Mouse (Mus musculus): ENCODE results near the gene Dpysl5. TPM values are rescaled to one million over a fixed set of nuclear protein-coding genes. Genes with fewer than 3 reads are reported as not detected.
A peak's percentile ranks its signal among the peaks of the same experiment; 100 is the strongest.
"Not testable (repeated sequence)": the region's sequence is repeated elsewhere in the genome, so short reads cannot be mapped to it uniquely, and the experiment has no call there.

Dpysl5 gene
- total RNA-seq, 2 experiments from 2014 or later, result 797 to 798 TPM

DNA sequence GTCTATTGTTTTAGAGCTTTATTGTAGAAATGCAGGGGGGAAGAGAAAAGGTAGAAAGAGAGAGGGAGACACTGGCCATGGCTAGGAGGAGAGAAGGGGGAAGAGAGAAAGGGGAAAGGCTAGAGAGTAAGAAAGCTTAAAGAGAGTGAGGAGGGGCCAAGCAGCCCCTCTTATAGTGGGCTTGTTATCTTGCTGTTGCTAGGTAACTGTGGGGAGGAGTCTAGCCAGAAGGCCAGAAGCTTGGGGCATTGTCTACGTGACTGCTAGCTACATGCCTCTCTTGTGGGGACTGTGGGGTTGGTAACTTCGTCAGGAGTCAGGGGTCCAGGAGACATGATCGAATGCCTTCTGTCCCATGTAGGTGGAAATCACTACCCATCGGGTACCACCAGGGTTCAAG, 10.0 kb upstream of the Dpysl5 start:
- intact Hi-C loops (cut with DNase I), result not testable (repeated sequence)

DNA sequence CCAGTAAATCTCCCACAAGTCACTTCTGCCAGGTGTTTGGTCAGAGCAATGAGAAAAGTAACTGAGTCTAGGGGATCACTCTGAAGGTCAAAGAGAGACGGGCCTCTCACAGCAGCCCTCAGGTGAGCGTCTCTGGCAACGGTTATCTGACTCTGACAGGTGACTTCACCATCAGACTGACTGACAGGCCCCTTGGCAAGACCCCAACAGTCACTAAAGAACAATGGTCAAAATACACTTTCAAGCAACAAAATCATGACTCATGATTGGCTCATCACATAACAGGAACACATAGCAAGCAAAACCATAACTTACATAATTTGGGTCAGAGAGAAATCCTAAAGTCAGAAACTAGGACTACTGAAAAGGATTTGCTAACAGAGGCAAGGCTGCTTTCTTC, 9.5 kb upstream of the Dpysl5 start:
- intact Hi-C loops (cut with DNase I), result no loop called here
- no peak for DNase-seq

More for the DNA sequence above, 10.0 kb upstream of the Dpysl5 start:
- DNase-seq, result not testable (repeated sequence)

DNA sequence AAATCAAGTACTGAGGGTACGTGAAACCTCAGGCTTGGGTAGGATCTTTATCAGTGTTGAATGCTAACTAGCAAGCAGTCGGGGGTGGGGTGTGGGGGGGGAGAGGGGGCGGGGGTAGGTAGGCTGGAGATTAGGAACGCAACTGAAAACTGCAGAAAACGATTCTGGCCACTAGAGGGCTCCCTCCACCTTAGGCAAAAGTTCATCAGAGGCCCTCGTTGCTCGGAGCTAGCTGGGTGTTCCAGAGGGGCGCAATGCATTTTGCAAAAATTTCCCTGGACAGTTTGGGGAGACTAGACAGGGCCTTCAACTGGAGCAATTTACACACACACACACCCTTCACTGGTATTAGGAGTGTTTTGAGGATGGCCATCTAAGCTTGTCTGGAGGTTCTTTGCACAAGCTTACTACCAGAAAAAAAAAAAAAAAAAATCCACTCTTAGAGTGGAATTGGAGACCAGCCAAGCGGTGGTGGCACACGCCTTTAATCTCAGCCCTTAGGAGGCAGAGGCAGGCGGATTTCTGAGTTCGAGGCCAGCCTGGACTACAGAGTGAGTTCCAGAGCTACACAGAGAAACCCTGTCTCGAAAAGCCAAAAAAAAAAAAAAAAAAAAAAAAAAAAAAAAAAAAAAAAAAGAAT, 1.5 kb upstream of the Dpysl5 start:
- intact Hi-C loops (cut with DNase I), result loop anchor here (5.0 kb wide), 2 partner anchors 62 to 87 kb away; no protein-coding TSS in a partner anchor
- peak; percentile 83 for DNase-seq

DNA sequence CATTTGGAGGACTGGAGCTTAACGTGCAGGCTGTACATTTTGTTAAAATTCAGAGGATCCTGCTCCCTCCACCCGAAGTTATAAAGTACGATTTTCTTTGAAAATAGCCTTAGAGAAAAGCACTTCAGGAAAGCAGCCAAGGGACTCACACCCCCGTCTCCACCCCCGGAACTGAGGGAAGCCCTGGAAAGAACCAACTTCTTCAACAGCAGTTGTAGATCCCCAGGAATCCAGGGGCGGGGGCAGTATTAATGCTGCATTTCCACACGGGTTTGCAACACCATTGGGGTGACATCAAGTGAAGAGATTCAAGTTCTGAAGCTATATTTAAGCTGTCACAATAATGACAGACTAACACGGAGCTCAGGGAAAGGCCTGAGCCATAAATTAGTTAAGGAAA, 878 bp upstream of the Dpysl5 start:
- intact Hi-C loops (cut with DNase I), result loop anchor here (5.0 kb wide), 1 partner anchor 87 kb away; no protein-coding TSS in a partner anchor
- DNase-seq, result no peak

DNA sequence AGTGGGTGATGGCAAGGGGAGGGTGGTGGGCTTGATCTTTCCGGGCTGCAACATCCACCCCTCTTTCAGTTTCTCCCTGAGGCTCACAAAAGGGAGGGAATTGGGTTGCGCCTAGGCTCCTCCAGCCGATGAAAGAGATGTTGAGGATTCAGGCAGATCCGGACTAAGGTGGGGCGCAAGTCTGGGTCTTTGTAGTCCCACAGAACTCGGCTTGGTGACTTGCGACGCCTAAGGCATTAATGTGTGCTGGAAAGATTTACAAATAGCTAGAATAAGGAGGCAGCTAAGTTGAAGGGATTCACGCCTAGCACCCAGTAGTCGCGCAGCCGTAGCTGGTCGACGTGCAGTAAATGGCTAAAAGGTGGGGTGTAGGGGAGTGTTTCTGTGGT, 632 bp downstream of the Dpysl5 start:
- intact Hi-C loops (cut with DNase I), result loop anchor here (5.0 kb wide), 1 partner anchor 85 kb away; no protein-coding TSS in a partner anchor
- no peak for DNase-seq

DNA sequence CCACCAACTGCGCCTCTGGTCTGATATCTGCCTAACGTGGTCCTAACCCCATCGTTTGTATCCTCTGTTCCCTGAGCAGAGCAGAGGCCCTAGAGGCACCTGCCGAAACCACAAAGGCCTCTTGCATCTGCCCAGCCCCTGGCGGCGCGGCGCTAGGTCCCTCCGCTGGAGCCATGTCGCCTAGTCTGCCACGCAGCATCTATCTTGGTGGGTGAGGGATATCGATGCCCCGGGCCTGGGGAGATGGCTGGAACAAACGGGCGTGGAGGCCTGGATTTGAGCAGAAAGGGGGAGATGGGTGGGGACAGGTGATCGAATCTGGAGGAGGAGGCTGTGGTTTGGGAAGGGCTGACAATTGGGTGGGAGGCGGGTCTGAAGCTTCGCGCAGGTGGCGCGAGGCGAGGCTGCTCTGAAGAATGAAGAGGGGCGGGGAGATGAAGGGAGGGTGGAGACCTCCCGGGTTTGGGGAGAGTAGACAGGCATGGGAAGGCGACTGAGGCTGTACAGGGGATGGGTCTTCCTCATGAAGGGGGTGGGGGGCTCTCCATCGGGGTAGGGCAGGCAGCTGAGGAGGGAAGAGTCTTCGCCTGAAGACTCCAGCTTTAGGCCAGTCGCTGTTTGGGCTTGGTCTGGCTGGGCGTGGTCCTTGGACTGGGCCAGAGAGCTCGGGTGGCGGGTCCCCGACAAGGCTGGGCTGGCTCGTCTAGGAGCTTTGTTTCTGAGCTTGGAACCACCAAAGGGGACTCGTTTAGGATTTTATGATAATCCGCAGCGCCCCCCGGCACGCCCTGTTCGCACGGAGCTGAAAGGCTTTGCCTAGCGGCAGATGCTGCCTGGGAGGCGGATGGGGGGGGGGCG, 1.3 kb downstream of the Dpysl5 start:
- intact Hi-C loops (cut with DNase I), result loop anchor here (5.0 kb wide), 1 partner anchor 85 kb away; no protein-coding TSS in a partner anchor
- peak; percentile 64 for DNase-seq

DNA sequence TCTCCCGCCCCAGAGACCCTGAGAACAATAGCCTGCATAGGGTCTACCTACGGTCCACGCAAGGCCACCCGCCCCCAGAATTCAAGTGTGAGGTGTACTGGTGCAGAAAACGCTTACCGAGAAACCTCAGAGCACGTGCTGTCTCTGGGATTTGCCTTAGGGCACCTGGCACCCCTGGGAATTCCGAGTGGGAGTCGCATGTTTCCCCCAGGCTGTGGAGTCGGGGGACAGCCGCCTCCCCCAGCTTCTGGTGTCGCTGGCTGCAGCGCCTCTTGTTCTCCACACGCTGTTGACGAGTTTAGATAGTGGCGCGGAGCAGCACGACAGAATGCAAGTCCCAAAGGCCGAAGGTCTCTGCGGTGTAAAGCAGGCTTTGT, 1.9 kb downstream of the Dpysl5 start:
- DNase-seq, result peak; percentile 60
- intact Hi-C loops (cut with DNase I), result loop anchor here (5.0 kb wide), 1 partner anchor 84 kb away; no protein-coding TSS in a partner anchor

DNA sequence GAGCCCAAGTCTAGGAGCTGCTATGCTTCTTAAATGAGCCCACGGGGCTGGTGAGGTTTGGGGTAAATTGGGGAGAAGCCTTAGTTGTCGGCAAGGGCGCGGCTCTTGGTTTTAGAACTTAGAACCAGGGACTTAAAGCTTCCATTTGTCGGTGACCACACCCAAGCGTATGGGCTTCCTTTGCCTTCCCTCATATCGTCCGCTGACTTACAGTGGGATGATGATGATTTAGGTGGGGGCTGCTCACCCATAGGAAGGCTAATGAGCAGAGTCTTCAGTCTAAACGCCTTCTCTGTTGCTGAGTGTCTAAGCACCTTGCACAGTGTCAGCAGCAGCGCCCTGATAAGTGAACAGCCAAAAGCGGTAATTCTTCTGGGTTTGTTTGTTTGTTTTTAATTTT, 2.3 kb downstream of the Dpysl5 start:
- DNase-seq, result no peak
- intact Hi-C loops (cut with DNase I), result loop anchor here (2.0 to 5.0 kb wide), 2 partner anchors 15 to 84 kb away; no protein-coding TSS in a partner anchor

DNA sequence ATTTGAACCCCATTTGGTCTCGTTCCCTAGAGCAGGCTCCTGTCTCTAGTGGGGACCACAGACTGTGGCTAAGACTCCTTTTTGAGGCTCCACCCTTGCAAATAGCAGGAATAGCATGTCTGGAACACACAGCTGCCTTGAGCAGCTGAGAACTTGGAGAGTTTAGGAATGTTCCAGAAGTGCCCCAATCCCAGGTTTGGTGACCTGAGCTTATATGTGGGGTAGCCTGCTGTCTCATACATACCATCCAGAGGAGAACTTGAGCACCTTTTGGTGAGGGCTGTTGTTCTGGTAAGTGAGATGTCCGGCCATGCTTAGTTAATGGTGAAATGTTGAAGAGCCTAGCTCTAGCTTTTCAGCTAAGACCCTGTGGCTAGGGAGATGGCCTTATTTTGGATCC, 4.9 kb downstream of the Dpysl5 start:
- intact Hi-C loops (cut with DNase I), result no loop called here
- no peak for DNase-seq

DNA sequence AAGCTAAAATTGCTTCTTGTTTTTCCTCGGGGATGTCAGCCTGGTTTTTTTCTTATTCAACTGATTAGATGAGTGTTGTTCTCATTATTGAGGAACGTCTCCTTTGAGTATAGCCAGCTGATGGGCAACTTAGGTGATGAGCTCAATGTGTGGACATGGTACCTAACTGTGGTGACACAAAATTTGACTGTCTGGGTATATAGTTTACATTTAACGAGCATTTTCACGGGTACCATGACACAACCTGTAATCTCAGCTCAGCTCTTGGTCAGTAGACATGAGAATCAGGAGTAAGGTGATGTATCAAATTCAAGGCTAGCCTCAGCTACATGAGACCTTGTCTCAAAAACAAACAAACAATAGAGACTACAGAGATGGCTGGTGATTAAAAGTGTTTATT, 6.1 kb downstream of the Dpysl5 start:
- DNase-seq, result no peak
- intact Hi-C loops (cut with DNase I), result no loop called here

DNA sequence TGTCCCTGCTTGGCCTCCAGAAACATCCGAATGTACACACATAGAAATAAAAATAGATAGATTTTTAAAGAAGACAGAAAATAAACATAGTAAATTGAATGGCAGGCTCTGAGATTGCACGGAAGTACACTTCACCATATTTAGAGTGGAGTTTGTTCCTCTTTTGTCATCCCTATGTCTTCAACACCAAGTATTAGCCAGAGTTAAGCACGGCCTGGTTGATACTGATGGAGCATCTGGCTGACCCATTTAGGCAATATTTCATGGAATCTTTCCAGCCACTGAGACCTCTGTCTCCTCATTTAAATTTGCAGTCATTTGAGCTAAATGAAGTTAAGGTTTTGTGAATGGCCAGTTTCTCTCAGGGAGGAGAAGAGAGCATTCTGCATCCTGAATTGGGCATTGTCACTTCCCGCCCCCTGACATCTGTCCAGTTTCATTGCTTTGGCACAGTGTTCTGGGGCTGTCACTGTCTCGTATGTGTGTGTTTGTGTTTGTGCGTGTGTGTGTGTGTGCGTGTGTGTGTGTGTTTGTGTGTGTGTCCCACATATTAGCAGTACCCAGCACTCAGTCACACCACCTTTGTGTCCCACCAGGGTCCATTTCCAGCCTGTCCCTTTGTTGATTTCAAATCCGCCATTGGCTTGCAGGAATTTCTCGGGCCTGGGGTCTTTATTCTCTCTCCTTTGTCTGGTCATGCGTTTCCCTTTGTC, 6.8 kb downstream of the Dpysl5 start:
- peak; percentile 27 for DNase-seq

DNA sequence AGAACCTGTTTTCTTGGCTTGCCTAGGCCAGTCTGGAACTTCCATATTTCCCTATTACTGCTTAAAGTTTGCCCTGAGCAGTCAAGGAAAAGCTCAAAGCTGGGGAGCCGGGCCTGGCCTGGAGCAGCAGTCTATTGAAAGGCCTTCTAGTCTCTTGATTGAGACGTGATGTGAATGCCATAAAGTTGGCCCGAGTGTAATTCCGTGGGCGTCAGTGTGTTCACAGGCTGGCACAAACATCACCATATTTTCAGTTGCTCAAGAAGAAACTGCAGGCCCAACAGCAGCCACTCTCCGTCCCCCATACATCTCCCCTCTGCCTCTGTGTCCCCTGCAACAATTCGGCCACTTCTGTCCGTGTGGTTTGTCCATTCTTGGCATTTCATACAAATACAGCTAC, 10.6 kb downstream of the Dpysl5 start:
- no peak for DNase-seq

More for the DNA sequence above, 6.8 kb downstream of the Dpysl5 start:
- intact Hi-C loops (cut with DNase I), result no loop called here

DNA sequence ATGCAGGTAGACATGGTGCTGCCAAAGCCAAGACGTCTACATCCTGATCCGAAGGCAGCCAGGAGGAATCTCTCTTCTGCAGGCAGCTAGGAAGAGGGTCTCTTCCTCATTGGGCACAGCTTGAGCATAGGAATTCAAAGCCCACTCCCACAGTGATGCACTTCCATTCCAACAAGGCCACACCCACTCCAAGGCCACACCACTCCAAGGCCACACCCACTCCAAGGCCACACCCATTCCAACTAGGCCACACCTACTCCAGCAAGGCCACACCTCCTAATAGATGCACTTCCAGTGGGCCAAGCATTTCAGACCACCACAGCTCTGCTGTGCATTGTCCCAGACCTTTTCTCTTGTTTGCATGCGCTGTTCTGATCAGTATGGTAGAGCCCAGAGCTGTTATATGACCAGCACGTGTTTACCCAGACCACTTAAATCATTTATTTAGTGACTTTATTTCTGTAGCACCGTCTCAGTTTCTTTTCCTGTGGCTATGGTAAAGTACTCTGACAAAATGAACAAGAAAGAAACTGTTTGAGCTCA, 14.9 kb downstream of the Dpysl5 start:
- DNase-seq, result no peak
- intact Hi-C loops (cut with DNase I), result no loop called here

More for the DNA sequence above, 10.6 kb downstream of the Dpysl5 start:
- intact Hi-C loops (cut with DNase I), result no loop called here

DNA sequence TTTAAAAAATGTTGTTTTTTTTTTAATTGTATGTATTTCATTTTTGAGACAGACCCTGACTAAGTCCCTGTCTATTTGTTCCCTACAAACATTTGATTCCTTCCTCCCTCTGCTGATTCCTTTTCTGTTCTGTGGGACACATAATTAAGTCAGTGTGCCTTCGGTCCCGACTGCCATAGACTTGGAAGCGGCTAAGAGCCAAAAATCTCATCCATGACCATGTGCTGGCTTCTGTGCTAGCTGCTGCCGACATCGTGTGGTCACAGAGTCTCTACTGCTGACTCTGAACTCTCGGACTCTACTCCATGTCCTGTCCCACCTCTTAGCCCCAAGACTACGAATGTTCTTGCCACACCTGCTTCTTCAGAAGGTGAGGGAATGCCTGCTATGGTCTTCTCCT, 21.1 kb downstream of the Dpysl5 start:
- DNase-seq, result no peak
- intact Hi-C loops (cut with DNase I), result no loop called here

DNA sequence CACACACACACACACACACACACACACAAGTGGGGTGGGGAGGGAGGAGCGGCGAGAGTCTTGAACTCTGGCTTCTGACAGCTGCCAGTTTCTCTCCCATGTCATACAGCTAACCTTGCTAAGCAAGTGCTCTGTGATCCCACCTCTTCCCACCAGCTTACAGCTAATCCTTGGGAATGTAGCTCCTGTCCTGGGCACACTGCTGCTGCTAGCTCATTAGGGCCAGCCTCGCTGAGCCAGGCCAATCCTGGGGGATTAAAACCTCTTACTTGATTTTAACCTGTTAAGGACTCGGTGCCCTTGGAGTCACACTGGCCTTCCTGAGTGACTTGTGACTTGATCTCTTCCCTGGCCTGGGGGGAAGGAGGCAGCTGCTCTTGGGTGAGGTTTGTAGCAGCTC, 23.3 kb downstream of the Dpysl5 start:
- no peak for DNase-seq
- intact Hi-C loops (cut with DNase I), result no loop called here

DNA sequence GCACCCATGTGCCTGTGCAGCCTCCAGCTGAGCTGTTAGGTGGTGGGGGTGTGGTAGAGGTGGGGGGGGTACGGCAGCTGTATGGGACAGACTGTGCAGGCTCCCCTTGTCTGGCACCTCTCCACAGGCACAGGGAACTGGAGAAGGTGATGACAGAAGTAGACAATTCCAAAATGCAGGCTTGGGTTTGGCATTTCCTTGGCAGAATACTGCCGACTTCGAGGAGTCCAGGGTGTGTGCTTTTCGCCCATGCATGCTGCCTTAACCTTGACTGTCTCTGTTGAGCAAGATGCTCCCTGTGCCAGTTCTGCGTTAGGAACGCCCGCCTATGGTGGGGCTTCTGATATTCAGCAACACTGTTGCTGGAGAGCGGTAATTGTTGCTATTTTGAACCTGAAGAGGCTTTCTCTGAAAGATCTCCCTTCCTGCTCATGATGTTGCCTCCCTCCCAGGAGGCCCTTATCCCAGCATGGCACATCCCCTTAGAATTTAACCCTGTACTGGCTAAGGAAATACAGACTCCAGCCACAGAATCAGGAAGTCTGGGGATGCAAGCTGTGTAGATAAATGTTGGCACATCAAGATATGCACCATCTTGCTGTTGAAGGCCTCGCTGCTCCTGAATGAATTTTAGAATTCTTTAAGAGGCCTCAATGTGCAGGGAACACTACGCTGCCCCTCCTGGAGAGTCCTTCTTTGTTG, 26.9 kb downstream of the Dpysl5 start:
- intact Hi-C loops (cut with DNase I), result no loop called here
- no peak for DNase-seq

DNA sequence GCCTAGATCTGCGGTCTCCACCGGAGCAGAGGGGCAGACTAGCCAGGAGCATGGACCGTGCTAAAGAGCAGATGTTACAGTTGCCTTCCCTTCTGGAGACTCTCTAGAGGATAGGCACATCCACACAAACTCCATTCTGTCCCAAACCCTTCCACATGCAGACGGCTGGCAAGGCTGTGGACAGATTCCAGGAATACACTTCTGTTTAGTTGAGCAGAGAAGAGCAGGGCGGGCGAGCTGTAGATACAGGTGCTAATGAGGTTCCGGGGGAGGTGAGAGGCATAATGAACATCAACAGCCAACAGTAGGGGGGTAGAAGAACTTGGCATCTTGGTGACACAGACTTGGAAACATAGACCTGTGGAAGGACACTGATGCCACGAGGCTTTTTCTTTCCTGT, 28.2 kb downstream of the Dpysl5 start:
- intact Hi-C loops (cut with DNase I), result no loop called here
- DNase-seq, result peak; percentile 29

DNA sequence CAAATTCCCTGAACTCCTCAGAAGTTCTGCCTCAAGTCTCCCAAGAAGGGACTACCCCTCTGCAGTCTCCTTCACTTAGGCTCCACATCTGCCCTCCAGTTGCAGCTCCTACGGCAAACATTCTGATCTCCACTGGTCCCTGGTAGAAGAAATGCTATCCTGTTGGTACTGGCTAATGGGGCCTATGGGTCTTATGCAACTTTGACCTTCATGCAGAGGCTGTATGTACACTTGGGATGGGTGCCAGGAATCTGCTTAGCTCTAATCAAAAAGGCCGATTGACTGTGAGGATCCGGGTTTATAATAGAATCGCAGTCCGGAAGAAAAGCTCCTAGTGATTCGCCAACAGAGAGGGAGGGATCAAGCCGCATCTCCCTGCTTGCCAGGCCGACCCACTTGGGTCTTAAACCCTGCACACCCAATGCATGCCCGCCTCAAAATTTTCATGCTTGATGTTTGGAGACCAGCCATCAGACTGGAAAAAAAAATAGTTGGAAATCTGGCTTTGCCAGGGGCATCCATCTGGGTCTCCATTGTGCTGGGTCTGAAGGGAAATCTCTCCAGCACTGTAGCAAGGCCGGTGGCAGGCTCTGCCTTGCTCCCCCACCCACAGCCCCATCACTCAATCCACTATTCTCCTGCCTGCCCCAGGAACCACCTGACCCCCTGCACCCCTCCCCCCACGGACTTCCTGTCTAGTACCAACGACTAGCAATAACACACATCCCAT, 38.4 kb downstream of the Dpysl5 start:
- intact Hi-C loops (cut with DNase I), result no loop called here
- DNase-seq, result peak; percentile 69

DNA sequence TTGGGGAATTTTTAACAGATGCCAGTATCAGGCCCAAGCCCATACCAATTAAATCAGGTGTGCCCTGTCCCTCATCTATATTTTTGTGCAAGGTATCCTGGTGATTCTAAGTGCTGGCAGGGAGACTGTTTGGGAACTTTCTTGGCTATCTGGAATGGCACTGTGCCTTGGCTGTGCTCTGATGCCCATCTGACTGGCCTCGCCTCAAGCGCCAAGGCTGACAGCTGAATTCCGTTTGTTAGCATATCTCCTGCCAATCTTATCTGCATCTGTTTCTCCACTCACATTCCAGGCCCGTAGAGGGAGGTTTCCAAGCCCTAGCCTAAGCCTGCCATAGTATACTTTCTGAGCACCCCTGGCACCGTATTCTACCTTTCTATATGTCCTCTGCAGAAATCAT, 39.7 kb downstream of the Dpysl5 start:
- DNase-seq, result peak; percentile 58
- intact Hi-C loops (cut with DNase I), result no loop called here

DNA sequence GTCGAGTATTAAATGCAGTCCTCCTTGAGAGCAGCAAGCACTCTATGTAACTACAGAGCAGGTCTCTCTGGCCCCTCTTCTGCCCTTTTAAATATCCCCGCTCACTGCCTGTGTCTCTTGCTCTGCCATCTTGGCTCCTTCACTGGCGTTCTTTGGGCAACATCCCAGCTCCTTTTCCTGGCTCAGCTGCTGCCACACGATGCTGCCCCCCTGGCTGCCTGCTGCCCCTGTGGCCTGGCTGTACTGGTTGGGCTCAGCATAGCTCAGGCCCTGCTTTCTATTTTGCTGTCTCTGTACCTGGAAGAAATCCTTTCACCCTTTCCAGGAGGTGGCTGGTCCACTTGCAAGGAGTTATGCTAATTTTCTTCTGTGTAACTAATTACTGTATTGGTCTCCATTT, 41.8 kb downstream of the Dpysl5 start:
- peak; percentile 84 for DNase-seq
- intact Hi-C loops (cut with DNase I), result no loop called here

Data from left cerebral cortex, postnatal 4 days (tissue).